Mouse (Mus musculus): ENCODE data around the gene Sorbs2. TPM values are rescaled to one million over a fixed set of nuclear protein-coding genes. Genes with fewer than 3 reads are reported as not detected.

Gene Sorbs2
- polyA plus RNA-seq, 1 experiment from 2014 or later = 54.8 TPM

- Histone ChIP-seq H3K4me1 (ENCODE audit: control insufficient read depth, insufficient read depth, low read length) (no peaks in the 10 kb centered on the region), H3K36me3 (ENCODE audit: control insufficient read depth, insufficient read depth, low read length) (no peaks in the 10 kb centered on the region), H3K27me3 (ENCODE audit: control insufficient read depth, insufficient read depth, low read length) (no peaks in the 10 kb centered on the region), H3K9ac (ENCODE audit: low read depth, low read length) (no peak overlapping the region), H3K4me3 (ENCODE audit: low read length) (no peak overlapping the region), H3K27ac (ENCODE audit: low read depth, low read length) (no peak overlapping the region), H3K9me3 (ENCODE audit: control insufficient read depth, low read length) (no peaks in the 10 kb centered on the region), H3K4me2 (replicated peaks; ENCODE audit: low read depth, low read length) (no peak overlapping the region)
- ATAC-seq (ENCODE audit: low FRiP score, low TSS enrichment) = no peak
- WGBS = 60% methylated on average over 5 of the region's 5 CpGs
Measured at GRCm38 (mm10) chr8:45725321-45725720, 217.7 kb downstream of the Sorbs2 start.

GRCm38 (mm10) chr8:45729850-45730382, 222.3 kb downstream of the Sorbs2 start:
- H3K9ac ChIP-seq (ENCODE audit: low read depth, low read length) = no peak overlapping the region
- no peaks in the 10 kb centered on the region for H3K4me1 ChIP-seq (ENCODE audit: control insufficient read depth, insufficient read depth, low read length)
- no peak overlapping the region for H3K4me3 ChIP-seq (ENCODE audit: low read length)
- no peaks in the 10 kb centered on the region for H3K9me3 ChIP-seq (ENCODE audit: control insufficient read depth, low read length)
- 54% methylated on average over 7 of the region's 7 CpGs for WGBS
- no peak overlapping the region for H3K4me2 ChIP-seq (replicated peaks; ENCODE audit: low read depth, low read length)
- H3K27me3 ChIP-seq (ENCODE audit: control insufficient read depth, insufficient read depth, low read length) = no peaks in the 10 kb centered on the region
- ATAC-seq (ENCODE audit: low FRiP score, low TSS enrichment) = no peak
- no peak overlapping the region for H3K27ac ChIP-seq (ENCODE audit: low read depth, low read length)
- H3K36me3 ChIP-seq (ENCODE audit: control insufficient read depth, insufficient read depth, low read length) = no peaks in the 10 kb centered on the region

DNA sequence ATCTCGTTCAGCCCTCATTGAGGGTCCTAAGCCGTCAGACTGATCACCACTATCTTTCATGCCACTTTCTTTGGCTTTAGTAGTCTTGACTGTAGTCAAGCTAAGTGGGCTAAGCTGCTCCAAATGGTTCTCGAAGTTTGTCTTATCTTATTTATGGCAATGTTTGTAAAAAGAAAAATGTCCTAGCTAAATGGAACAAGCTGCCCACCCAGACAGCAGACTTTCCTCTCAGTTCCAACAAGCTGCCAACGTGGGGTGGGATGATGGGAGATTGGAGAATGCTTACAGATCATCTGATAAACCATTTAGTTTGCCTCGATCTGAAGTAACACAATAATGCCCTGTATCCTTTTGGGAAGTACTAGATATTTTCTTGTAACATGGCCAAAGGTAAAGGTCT, 223.2 kb downstream of the Sorbs2 start:
- Histone ChIP-seq H3K4me3 (ENCODE audit: low read length) (no peak overlapping the region), H3K4me1 (ENCODE audit: control insufficient read depth, insufficient read depth, low read length) (no peaks in the 10 kb centered on the region), H3K4me2 (replicated peaks; ENCODE audit: low read depth, low read length) (no peak overlapping the region), H3K27me3 (ENCODE audit: control insufficient read depth, insufficient read depth, low read length) (no peaks in the 10 kb centered on the region), H3K9ac (ENCODE audit: low read depth, low read length) (no peak overlapping the region), H3K36me3 (ENCODE audit: control insufficient read depth, insufficient read depth, low read length) (no peaks in the 10 kb centered on the region), H3K9me3 (ENCODE audit: control insufficient read depth, low read length) (no peaks in the 10 kb centered on the region), H3K27ac (ENCODE audit: low read depth, low read length) (no peak overlapping the region)
- 75% methylated on average over 5 of the region's 5 CpGs for WGBS
- ATAC-seq (ENCODE audit: low FRiP score, low TSS enrichment) = no peak

DNA sequence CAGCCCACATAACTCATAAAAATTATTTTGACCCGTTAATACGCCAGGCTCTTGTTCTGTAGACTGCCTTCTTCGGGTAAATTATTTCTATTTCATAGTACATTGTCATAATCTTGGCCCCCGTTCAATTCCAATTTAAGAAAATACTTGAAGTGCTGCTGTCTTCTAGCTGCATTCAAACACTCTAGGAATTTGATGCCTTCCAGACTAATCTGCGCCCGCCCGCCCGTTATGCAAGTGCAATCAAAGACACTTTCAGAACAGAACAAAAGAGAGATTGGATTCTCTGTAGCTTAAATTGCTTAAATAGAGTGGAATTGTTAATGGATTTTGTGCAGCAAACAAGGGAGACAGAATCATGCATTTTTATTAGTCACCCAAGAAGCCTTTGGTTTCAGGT, 226.5 kb downstream of the Sorbs2 start:
- H3K36me3 ChIP-seq (ENCODE audit: control insufficient read depth, insufficient read depth, low read length) = no peaks in the 10 kb centered on the region
- no peak overlapping the region for H3K9ac ChIP-seq (ENCODE audit: low read depth, low read length)
- H3K4me3 ChIP-seq (ENCODE audit: low read length) = no peak overlapping the region
- 89% methylated on average over 8 of the region's 8 CpGs for WGBS
- ATAC-seq (ENCODE audit: low FRiP score, low TSS enrichment) = no peak
- H3K4me1 ChIP-seq (ENCODE audit: control insufficient read depth, insufficient read depth, low read length) = no peaks in the 10 kb centered on the region
- no peaks in the 10 kb centered on the region for H3K27me3 ChIP-seq (ENCODE audit: control insufficient read depth, insufficient read depth, low read length)
- no peak overlapping the region for H3K27ac ChIP-seq (ENCODE audit: low read depth, low read length)
- no peak overlapping the region for H3K4me2 ChIP-seq (replicated peaks; ENCODE audit: low read depth, low read length)
- no peaks in the 10 kb centered on the region for H3K9me3 ChIP-seq (ENCODE audit: control insufficient read depth, low read length)

DNA sequence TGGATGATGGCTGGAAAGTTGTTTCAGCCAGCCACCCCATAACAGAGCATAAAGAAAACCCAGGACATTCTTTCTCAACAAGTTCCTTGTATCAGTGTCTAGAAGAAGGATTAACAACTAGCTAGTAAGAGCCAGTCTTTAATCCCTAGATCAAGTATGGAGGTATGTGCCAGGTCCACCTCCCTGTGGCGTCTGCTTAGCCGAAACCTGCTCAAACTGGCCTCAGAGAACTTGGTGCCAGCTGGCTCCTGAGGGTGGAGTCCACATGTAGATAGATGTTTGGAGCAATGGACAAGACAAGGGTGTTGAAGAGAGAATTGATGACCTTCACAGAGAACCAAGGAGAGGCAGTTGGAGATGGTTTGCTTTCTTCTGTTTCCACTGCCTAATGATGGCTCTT, 229.7 kb downstream of the Sorbs2 start:
- H3K27me3 ChIP-seq (ENCODE audit: control insufficient read depth, insufficient read depth, low read length) = no peaks in the 10 kb centered on the region
- no peak overlapping the region for H3K4me3 ChIP-seq (ENCODE audit: low read length)
- no peak overlapping the region for H3K9ac ChIP-seq (ENCODE audit: low read depth, low read length)
- no peaks in the 10 kb centered on the region for H3K36me3 ChIP-seq (ENCODE audit: control insufficient read depth, insufficient read depth, low read length)
- ATAC-seq (ENCODE audit: low FRiP score, low TSS enrichment) = no peak
- H3K9me3 ChIP-seq (ENCODE audit: control insufficient read depth, low read length) = no peaks in the 10 kb centered on the region
- no peaks in the 10 kb centered on the region for H3K4me1 ChIP-seq (ENCODE audit: control insufficient read depth, insufficient read depth, low read length)
- H3K27ac ChIP-seq (ENCODE audit: low read depth, low read length) = no peak overlapping the region
- WGBS = 100% methylated on average over 2 of the region's 2 CpGs
- H3K4me2 ChIP-seq (replicated peaks; ENCODE audit: low read depth, low read length) = no peak overlapping the region

- WGBS = 91% methylated on average over 2 of the region's 2 CpGs
- Histone ChIP-seq H3K36me3 (ENCODE audit: control insufficient read depth, insufficient read depth, low read length) (no peaks in the 10 kb centered on the region), H3K4me1 (ENCODE audit: control insufficient read depth, insufficient read depth, low read length) (no peaks in the 10 kb centered on the region), H3K4me3 (ENCODE audit: low read length) (no peak overlapping the region), H3K4me2 (replicated peaks; ENCODE audit: low read depth, low read length) (no peak overlapping the region), H3K27ac (ENCODE audit: low read depth, low read length) (no peak overlapping the region), H3K9ac (ENCODE audit: low read depth, low read length) (no peak overlapping the region), H3K27me3 (ENCODE audit: control insufficient read depth, insufficient read depth, low read length) (no peaks in the 10 kb centered on the region), H3K9me3 (ENCODE audit: control insufficient read depth, low read length) (no peaks in the 10 kb centered on the region)
- ATAC-seq (ENCODE audit: low FRiP score, low TSS enrichment) = no peak
Measured at GRCm38 (mm10) chr8:45743326-45743725, 235.7 kb downstream of the Sorbs2 start.

DNA sequence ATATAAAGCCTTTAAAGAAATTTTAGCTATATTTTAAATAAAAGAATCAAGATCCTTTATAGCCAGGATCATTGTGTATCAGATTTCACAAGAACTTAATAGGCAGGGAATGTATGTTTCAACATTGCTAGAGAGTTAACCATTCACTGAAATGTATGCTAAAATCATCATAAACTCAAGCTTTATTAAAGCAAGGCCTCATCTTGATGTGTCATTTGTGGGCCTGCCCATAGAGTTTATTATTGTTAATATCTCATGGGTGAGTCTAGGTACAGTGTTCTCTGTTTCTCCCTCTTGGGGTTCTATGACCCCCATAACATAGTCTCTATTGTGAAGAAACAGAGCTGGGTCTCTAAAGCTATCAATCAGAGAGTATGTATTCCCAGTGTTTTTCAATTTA, 236.2 kb downstream of the Sorbs2 start:
- Histone ChIP-seq H3K4me2 (replicated peaks; ENCODE audit: low read depth, low read length) (no peak overlapping the region), H3K27me3 (ENCODE audit: control insufficient read depth, insufficient read depth, low read length) (no peaks in the 10 kb centered on the region), H3K4me1 (ENCODE audit: control insufficient read depth, insufficient read depth, low read length) (no peaks in the 10 kb centered on the region), H3K36me3 (ENCODE audit: control insufficient read depth, insufficient read depth, low read length) (no peaks in the 10 kb centered on the region), H3K9ac (ENCODE audit: low read depth, low read length) (no peak overlapping the region), H3K9me3 (ENCODE audit: control insufficient read depth, low read length) (no peaks in the 10 kb centered on the region), H3K27ac (ENCODE audit: low read depth, low read length) (no peak overlapping the region), H3K4me3 (ENCODE audit: low read length) (no peak overlapping the region)
- ATAC-seq (ENCODE audit: low FRiP score, low TSS enrichment) = no peak

DNA sequence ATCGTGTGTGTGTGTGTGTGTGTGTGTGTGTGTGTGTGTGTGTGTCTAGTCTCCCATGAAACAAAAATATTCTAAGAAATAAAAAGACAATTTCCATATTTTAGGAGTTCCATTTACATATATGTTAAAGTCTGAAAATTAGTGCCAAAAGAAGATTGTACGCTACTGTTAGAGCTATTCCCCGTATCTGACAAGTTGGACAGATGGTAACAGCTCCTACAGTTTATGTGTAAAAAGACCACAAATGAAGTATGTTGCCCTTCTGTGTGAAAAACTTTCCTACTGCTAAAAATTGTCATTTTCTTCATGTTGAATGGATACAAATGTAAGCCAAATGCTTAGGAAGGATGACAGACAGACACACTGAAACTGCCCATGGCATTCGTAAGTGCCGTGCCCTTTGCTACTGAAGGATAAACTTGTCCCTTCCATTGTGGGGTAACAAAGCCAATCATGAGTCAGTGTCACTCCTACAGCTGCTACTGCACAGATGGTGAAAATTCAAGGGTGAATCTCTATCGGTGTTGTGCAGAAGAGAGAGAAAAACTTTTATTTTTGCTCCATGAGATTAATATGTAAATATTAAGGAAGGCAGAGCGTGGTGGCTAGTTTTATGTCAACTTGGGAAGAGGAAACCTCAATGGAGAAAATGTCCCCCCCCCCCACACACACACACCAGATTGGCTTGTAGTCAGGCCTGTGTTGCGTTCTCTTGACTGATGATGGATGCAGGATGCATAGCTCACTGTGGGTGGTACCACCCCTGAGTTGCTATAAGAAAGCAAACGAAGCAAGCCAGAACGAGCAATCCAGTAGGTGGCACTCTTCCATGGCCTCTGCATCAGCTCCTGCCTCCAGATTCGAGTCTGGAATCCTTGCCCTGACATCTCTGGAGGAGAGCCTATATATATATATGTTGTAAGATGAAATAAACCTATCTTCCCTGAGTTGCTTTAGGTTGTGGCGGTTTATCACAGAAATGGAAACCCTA, 244.2 kb downstream of the Sorbs2 start:
- Histone ChIP-seq H3K9me3 (ENCODE audit: control insufficient read depth, low read length) (no peaks in the 10 kb centered on the region), H3K4me2 (replicated peaks; ENCODE audit: low read depth, low read length) (no peak overlapping the region), H3K4me3 (ENCODE audit: low read length) (no peak overlapping the region), H3K4me1 (ENCODE audit: control insufficient read depth, insufficient read depth, low read length) (no peaks in the 10 kb centered on the region), H3K27me3 (ENCODE audit: control insufficient read depth, insufficient read depth, low read length) (no peaks in the 10 kb centered on the region), H3K27ac (ENCODE audit: low read depth, low read length) (no peak overlapping the region), H3K36me3 (ENCODE audit: control insufficient read depth, insufficient read depth, low read length) (no peaks in the 10 kb centered on the region), H3K9ac (ENCODE audit: low read depth, low read length) (no peak overlapping the region)
- ATAC-seq (ENCODE audit: low FRiP score, low TSS enrichment) = no peak
- 72% methylated on average over 12 of the region's 12 CpGs for WGBS

DNA sequence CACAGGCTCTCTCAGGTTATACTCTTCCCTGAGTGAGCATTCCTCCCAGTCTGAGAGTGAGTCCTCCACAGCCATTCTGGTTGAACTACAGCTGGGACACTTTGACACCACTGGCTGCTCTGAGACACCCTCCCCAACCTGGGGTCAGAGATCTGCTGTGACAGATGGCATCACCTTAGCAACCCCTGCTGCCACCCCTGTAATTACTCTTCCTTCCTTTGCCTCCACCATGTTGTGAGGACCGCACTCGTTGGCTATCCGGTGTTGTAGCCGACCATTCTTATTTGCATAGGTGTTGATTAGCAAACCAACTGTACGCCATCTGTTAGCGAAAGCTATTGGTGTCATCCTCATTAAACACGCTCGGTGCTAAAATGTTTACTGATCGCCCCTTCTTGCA, 247.9 kb downstream of the Sorbs2 start:
- no peak overlapping the region for H3K4me2 ChIP-seq (replicated peaks; ENCODE audit: low read depth, low read length)
- H3K4me1 ChIP-seq (ENCODE audit: control insufficient read depth, insufficient read depth, low read length) = no peaks in the 10 kb centered on the region
- peak; percentile 85; the same call in 1 of the 2 replicates for ATAC-seq (ENCODE audit: low FRiP score, low TSS enrichment)
- 31% methylated on average over 9 of the region's 9 CpGs for WGBS
- no peak overlapping the region for H3K27ac ChIP-seq (ENCODE audit: low read depth, low read length)
- H3K27me3 ChIP-seq (ENCODE audit: control insufficient read depth, insufficient read depth, low read length) = no peaks in the 10 kb centered on the region
- H3K9me3 ChIP-seq (ENCODE audit: control insufficient read depth, low read length) = no peaks in the 10 kb centered on the region
- no peaks in the 10 kb centered on the region for H3K36me3 ChIP-seq (ENCODE audit: control insufficient read depth, insufficient read depth, low read length)
- H3K9ac ChIP-seq (ENCODE audit: low read depth, low read length) = no peak overlapping the region
- no peak overlapping the region for H3K4me3 ChIP-seq (ENCODE audit: low read length)
